Mouse (Mus musculus): ENCODE results near the gene Ankle1. TPM values are rescaled to one million over a fixed set of nuclear protein-coding genes. Genes with fewer than 3 reads are reported as not detected.
A peak's percentile ranks its signal among the peaks of the same experiment; 100 is the strongest.

Ankle1 gene
- total RNA-seq, 2 experiments from 2014 or later, result 0.21 to 0.26 TPM

- DNase-seq (ENCODE audit: low spot score in 2 of 2), result peak; percentile 53 to 74
Measured at GRCm38 (mm10) chr8:71381971-71382961, 23.5 kb upstream of the Ankle1 start.

GRCm38 (mm10) chr8:71383396-71383795 lies 22.4 kb upstream of the Ankle1 start:
- DNase-seq (ENCODE audit: low spot score in 2 of 2), result no peak

- DNase-seq (ENCODE audit: low spot score in 2 of 2), result no peak
Measured at GRCm38 (mm10) chr8:71383860-71384259, 21.9 kb upstream of the Ankle1 start.

GRCm38 (mm10) chr8:71385212-71385835 lies 20.5 kb upstream of the Ankle1 start:
- no peak for DNase-seq (ENCODE audit: low spot score in 2 of 2)

GRCm38 (mm10) chr8:71388267-71388666 lies 17.5 kb upstream of the Ankle1 start:
- no peak for DNase-seq (ENCODE audit: low spot score in 2 of 2)

GRCm38 (mm10) chr8:71391696-71392095 lies 14.1 kb upstream of the Ankle1 start:
- no peak for DNase-seq (ENCODE audit: low spot score in 2 of 2)

- DNase-seq (ENCODE audit: low spot score in 2 of 2), result no peak
Measured at GRCm38 (mm10) chr8:71392391-71392790, 13.4 kb upstream of the Ankle1 start.

GRCm38 (mm10) chr8:71392871-71393270 lies 12.9 kb upstream of the Ankle1 start:
- no peak for DNase-seq (ENCODE audit: low spot score in 2 of 2)

- peak in 1 of 2 experiments; percentile 0 for DNase-seq (ENCODE audit: low spot score in 2 of 2)
Measured at GRCm38 (mm10) chr8:71394481-71394880, 11.3 kb upstream of the Ankle1 start.

- DNase-seq (ENCODE audit: low spot score in 2 of 2), result peak in 1 of 2 experiments; percentile 0
Measured at GRCm38 (mm10) chr8:71395071-71395470, 10.7 kb upstream of the Ankle1 start.

GRCm38 (mm10) chr8:71395629-71396028 lies 10.2 kb upstream of the Ankle1 start, which contains the start of gene Ushbp1:
Gene Ushbp1 (minus strand): TSS chr8:71395802.
- DNase-seq (ENCODE audit: low spot score in 2 of 2), result no peak

- DNase-seq (ENCODE audit: low spot score in 2 of 2), result peak; percentile 91 to 94
Measured at GRCm38 (mm10) chr8:71396639-71397305, 9.0 kb upstream of the Ankle1 start, which contains the start of gene Babam1. Gene Babam1 (plus strand): TSS chr8:71396861.

- DNase-seq (ENCODE audit: low spot score in 2 of 2), result no peak
Measured at GRCm38 (mm10) chr8:71397701-71398100, 8.1 kb upstream of the Ankle1 start.

GRCm38 (mm10) chr8:71400826-71401225 lies 5.0 kb upstream of the Ankle1 start:
- DNase-seq (ENCODE audit: low spot score in 2 of 2), result no peak

- DNase-seq (ENCODE audit: low spot score in 2 of 2), result no peak
Measured at GRCm38 (mm10) chr8:71401454-71401853, 4.4 kb upstream of the Ankle1 start.

- DNase-seq (ENCODE audit: low spot score in 2 of 2), result no peak
Measured at GRCm38 (mm10) chr8:71402446-71402964, 3.3 kb upstream of the Ankle1 start.

- no peak for DNase-seq (ENCODE audit: low spot score in 2 of 2)
Measured at GRCm38 (mm10) chr8:71403107-71403885, 2.5 kb upstream of the Ankle1 start.

GRCm38 (mm10) chr8:71404011-71404410 lies 1.8 kb upstream of the Ankle1 start:
- DNase-seq (ENCODE audit: low spot score in 2 of 2), result no peak

GRCm38 (mm10) chr8:71404951-71405351 lies 859 bp upstream of the Ankle1 start:
- DNase-seq (ENCODE audit: low spot score in 2 of 2), result no peak

Measured in left cerebral cortex, adult 18-20 months (tissue).